Mouse (Mus musculus): ENCODE results near the gene Lrrk1. TPM values are rescaled to one million over a fixed set of nuclear protein-coding genes. Genes with fewer than 3 reads are reported as not detected.

Lrrk1 gene
- polyA plus RNA-seq, 1 experiment from 2014 or later = 10.2 TPM

- Histone ChIP-seq H3K27me3 (ENCODE audit: low read depth, poor library complexity, severe bottlenecking) (no peaks in the 10 kb centered on the region), H3K9me3 (replicated peaks) (no peaks in the 10 kb centered on the region), H3K27ac (peak overlapping the region; percentile 90), H3K36me3 (no peaks in the 10 kb centered on the region), H3K4me1 (peaks cover 48% of the 10 kb centered on the region), H3K4me3 (no peak overlapping the region)
- 39% methylated on average over 17 of the region's 17 CpGs for WGBS
- peak; percentile 54 for DNase-seq (ENCODE audit: low spot score)
Measured at GRCm38 (mm10) chr7:66230638-66231550, 157.3 kb downstream of the Lrrk1 start.

- Histone ChIP-seq H3K36me3 (no peaks in the 10 kb centered on the region), H3K4me1 (peaks cover 48% of the 10 kb centered on the region), H3K4me3 (no peak overlapping the region), H3K27me3 (ENCODE audit: low read depth, poor library complexity, severe bottlenecking) (no peaks in the 10 kb centered on the region), H3K9me3 (replicated peaks) (no peaks in the 10 kb centered on the region), H3K27ac (peak overlapping the region; percentile 90)
- WGBS = 66% methylated on average over 4 of the region's 4 CpGs
- no peak for DNase-seq (ENCODE audit: low spot score)
Measured at GRCm38 (mm10) chr7:66230246-66230637, 157.9 kb downstream of the Lrrk1 start.

GRCm38 (mm10) chr7:66229433-66229832, 158.7 kb downstream of the Lrrk1 start:
- no peaks in the 10 kb centered on the region for H3K36me3 ChIP-seq
- H3K4me1 ChIP-seq = peaks cover 48% of the 10 kb centered on the region
- no peak overlapping the region for H3K4me3 ChIP-seq
- peak overlapping the region; percentile 90 for H3K27ac ChIP-seq
- H3K9me3 ChIP-seq (replicated peaks) = no peaks in the 10 kb centered on the region
- H3K27me3 ChIP-seq (ENCODE audit: low read depth, poor library complexity, severe bottlenecking) = no peaks in the 10 kb centered on the region
- WGBS = 79% methylated on average over 7 of the region's 7 CpGs
- DNase-seq (ENCODE audit: low spot score) = no peak

- peaks cover 41% of the 10 kb centered on the region for H3K4me1 ChIP-seq
- no peaks in the 10 kb centered on the region for H3K36me3 ChIP-seq
- H3K27me3 ChIP-seq (ENCODE audit: low read depth, poor library complexity, severe bottlenecking) = no peaks in the 10 kb centered on the region
- 58% methylated on average over 2 of the region's 2 CpGs for WGBS
- H3K27ac ChIP-seq = peak overlapping the region; percentile 46; the same call in 1 of the 2 replicates
- DNase-seq (ENCODE audit: low spot score) = peak; percentile 25
- no peaks in the 10 kb centered on the region for H3K9me3 ChIP-seq (replicated peaks)
- H3K4me3 ChIP-seq = no peak overlapping the region
Measured at GRCm38 (mm10) chr7:66228610-66228920, 159.6 kb downstream of the Lrrk1 start.

- no peak overlapping the region for H3K4me3 ChIP-seq
- H3K4me1 ChIP-seq = peaks cover 37% of the 10 kb centered on the region
- H3K27ac ChIP-seq = peak overlapping the region; percentile 46; the same call in 1 of the 2 replicates
- peak; percentile 22 for DNase-seq (ENCODE audit: low spot score)
- no peaks in the 10 kb centered on the region for H3K27me3 ChIP-seq (ENCODE audit: low read depth, poor library complexity, severe bottlenecking)
- no peaks in the 10 kb centered on the region for H3K36me3 ChIP-seq
- H3K9me3 ChIP-seq (replicated peaks) = no peaks in the 10 kb centered on the region
- WGBS = 85% methylated on average over 13 of the region's 13 CpGs
Measured at GRCm38 (mm10) chr7:66227814-66228609, 160.1 kb downstream of the Lrrk1 start.

GRCm38 (mm10) chr7:66225881-66226280, 162.3 kb downstream of the Lrrk1 start:
- 84% methylated on average over 3 of the region's 3 CpGs for WGBS
- no peak overlapping the region for H3K27ac ChIP-seq
- H3K27me3 ChIP-seq (ENCODE audit: low read depth, poor library complexity, severe bottlenecking) = no peaks in the 10 kb centered on the region
- H3K4me1 ChIP-seq = peaks cover 34% of the 10 kb centered on the region
- no peak overlapping the region for H3K4me3 ChIP-seq
- DNase-seq (ENCODE audit: low spot score) = peak; percentile 14
- H3K9me3 ChIP-seq (replicated peaks) = no peaks in the 10 kb centered on the region
- no peaks in the 10 kb centered on the region for H3K36me3 ChIP-seq

GRCm38 (mm10) chr7:66224541-66224940, 163.6 kb downstream of the Lrrk1 start:
- peak; percentile 23 for DNase-seq (ENCODE audit: low spot score)
- WGBS = 93% methylated on average over 6 of the region's 6 CpGs
- peaks cover 26% of the 10 kb centered on the region for H3K4me1 ChIP-seq
- H3K36me3 ChIP-seq = no peaks in the 10 kb centered on the region
- no peaks in the 10 kb centered on the region for H3K9me3 ChIP-seq (replicated peaks)
- no peak overlapping the region for H3K27ac ChIP-seq
- no peak overlapping the region for H3K4me3 ChIP-seq
- H3K27me3 ChIP-seq (ENCODE audit: low read depth, poor library complexity, severe bottlenecking) = no peaks in the 10 kb centered on the region

GRCm38 (mm10) chr7:66223731-66224130, 164.4 kb downstream of the Lrrk1 start:
- 98% methylated on average over 1 of the region's 1 CpGs for WGBS
- peak; percentile 12 for DNase-seq (ENCODE audit: low spot score)
- H3K36me3 ChIP-seq = no peaks in the 10 kb centered on the region
- H3K27me3 ChIP-seq (ENCODE audit: low read depth, poor library complexity, severe bottlenecking) = no peaks in the 10 kb centered on the region
- peaks cover 30% of the 10 kb centered on the region for H3K4me1 ChIP-seq
- H3K4me3 ChIP-seq = no peak overlapping the region
- no peaks in the 10 kb centered on the region for H3K9me3 ChIP-seq (replicated peaks)
- no peak overlapping the region for H3K27ac ChIP-seq

GRCm38 (mm10) chr7:66222621-66223091, 165.5 kb downstream of the Lrrk1 start:
- 33% methylated on average over 8 of the region's 8 CpGs for WGBS

GRCm38 (mm10) chr7:66219794-66220227, 168.3 kb downstream of the Lrrk1 start:
- 78% methylated on average over 4 of the region's 4 CpGs for WGBS
- peak overlapping the region; percentile 84; the same call in 1 of the 2 replicates for H3K27ac ChIP-seq
- H3K9me3 ChIP-seq (replicated peaks) = no peaks in the 10 kb centered on the region
- DNase-seq (ENCODE audit: low spot score) = peak; percentile 19
- H3K4me1 ChIP-seq = peaks cover 52% of the 10 kb centered on the region
- H3K4me3 ChIP-seq = no peak overlapping the region
- H3K36me3 ChIP-seq = no peaks in the 10 kb centered on the region
- no peaks in the 10 kb centered on the region for H3K27me3 ChIP-seq (ENCODE audit: low read depth, poor library complexity, severe bottlenecking)

More at GRCm38 (mm10) chr7:66222621-66223091, 165.5 kb downstream of the Lrrk1 start:
- Histone ChIP-seq H3K4me1 (peaks cover 37% of the 10 kb centered on the region), H3K36me3 (no peaks in the 10 kb centered on the region), H3K27ac (peak overlapping the region; percentile 81), H3K9me3 (replicated peaks) (no peaks in the 10 kb centered on the region), H3K4me3 (peak overlapping the region; percentile 31), H3K27me3 (ENCODE audit: low read depth, poor library complexity, severe bottlenecking) (no peaks in the 10 kb centered on the region)
- peak; percentile 56 for DNase-seq (ENCODE audit: low spot score)

GRCm38 (mm10) chr7:66219028-66219793, 168.9 kb downstream of the Lrrk1 start:
- 88% methylated on average over 4 of the region's 4 CpGs for WGBS
- Histone ChIP-seq H3K27me3 (ENCODE audit: low read depth, poor library complexity, severe bottlenecking) (no peaks in the 10 kb centered on the region), H3K36me3 (no peaks in the 10 kb centered on the region), H3K9me3 (replicated peaks) (no peaks in the 10 kb centered on the region), H3K27ac (peak overlapping the region; percentile 84), H3K4me3 (no peak overlapping the region), H3K4me1 (peaks cover 52% of the 10 kb centered on the region)
- peak; percentile 27 for DNase-seq (ENCODE audit: low spot score)
